Mouse (Mus musculus) urinary bladder, postnatal 14 days (tissue): ENCODE results near the gene Higd1c.
"Not testable (repeated sequence)": the region's sequence is repeated elsewhere in the genome, so short reads cannot be mapped to it uniquely, and the experiment has no call there.

ENCODE experiments used
- DNase-seq: peaks from one replicate; pipeline ENCODE4 v3.0.0; 2021; ENCODE audit warnings: low spot score

The Higd1c gene

DNA sequence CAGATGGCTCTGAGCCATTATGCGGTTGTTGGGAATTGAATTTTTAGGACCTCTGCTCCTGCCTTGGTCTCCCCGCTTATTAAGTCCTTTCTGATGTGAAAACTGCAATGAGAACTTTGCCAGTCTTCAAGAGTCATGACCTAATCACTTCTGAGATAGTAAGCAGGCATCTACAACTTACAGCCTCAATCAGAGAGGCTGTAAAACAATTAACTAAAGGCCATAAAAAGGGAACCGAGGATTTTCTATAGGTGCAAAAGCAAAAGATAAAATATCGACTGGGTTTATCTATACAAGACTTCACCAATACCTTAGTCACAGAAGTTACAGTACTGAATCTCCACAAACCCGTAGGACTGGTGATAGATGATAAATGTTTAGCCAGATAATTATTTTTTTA lies 8.5 kb upstream of the Higd1c start:
- DNase-seq = no peak

DNA sequence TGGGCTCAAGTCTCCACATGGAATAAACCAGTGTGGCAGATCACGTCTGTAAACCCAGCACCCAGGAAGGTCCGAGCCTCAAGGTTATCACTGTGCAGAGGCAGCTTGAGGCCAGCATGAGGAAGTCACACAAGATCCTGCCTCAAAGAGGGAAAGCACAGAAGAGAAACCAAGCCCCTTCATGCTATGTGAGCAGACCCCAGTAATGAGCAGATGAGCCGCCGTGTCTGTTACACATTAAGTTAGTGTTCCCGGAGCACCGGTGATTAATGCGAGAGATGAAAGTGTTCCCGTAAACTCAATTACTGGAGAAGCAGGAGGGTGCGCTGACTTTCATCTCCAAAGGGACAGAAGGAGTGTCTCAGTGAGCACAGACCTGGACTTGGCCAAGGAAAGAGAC lies 1.6 kb downstream of the Higd1c start:
- DNase-seq = not testable (repeated sequence)

DNA sequence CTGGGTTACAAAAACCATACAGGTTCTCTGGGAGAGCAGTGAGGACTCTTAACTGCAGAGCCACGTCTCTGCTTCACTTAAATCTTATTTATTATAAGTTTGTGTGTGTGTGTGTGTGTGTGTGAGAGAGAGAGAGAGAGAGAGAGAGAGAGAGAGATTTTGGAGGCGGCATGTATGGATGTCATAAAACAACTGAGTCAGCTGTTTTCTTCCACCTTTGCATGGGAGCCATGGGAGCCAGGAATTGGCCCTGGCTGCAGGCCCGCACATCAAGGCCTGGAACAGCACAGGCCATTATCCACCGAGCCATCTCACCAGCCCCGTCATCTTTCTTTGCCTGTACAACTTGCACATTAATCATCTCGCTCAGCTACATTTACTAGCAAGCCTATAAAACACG lies 2.8 kb downstream of the Higd1c start:
- no peak for DNase-seq

DNA sequence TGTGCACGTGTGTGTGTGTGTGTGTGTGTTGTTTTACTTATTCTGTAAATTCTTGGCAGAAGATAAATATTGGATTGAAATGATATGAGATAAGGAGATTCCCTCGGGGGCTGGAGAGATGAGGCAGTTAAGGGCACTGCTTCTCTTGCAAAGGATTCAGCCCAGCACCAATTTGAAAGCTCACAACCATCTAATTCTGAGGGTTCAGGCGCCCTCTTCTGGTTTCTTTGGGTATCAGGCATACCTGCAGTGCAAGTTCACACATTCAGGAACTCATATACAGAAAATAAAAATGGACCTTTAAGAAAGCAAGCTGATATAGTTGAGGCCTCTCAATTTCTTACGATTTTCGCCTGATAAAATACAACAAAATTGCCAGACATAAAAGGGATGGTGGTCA lies 10.7 kb downstream of the Higd1c start:
- DNase-seq = peak; percentile 72

DNA sequence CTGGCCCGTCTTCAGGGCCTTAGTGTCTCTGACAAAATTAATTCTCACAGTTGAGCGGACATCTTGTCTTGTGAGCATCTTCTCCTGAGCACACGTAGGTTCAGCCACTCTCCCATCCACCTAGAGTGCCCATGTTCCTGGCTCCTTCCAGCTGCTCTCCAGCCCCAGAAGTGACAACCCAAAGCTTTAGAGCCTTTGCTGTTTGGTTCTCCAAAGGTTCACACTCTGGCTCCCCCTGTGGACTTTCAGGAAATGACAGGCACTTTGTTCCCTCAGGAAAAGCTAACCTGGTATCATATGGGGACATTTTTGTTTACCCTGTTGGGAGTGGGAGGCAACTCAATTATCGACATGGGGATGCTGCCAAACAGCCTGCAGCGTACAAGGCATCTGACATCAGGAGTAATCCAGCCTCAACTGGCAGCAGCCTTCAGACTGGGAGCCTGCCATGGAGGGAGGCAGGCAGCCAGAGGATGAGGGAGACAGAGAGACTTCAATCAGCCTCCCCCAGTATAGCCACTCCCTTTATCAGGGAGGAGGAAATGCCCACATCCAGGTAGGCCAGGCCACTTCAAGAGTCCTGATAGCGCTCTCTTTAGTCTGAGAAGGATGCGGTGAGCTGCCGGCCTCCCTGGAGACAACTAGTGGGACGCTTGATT lies 13.6 kb downstream of the Higd1c start:
- not testable (repeated sequence) for DNase-seq

DNA sequence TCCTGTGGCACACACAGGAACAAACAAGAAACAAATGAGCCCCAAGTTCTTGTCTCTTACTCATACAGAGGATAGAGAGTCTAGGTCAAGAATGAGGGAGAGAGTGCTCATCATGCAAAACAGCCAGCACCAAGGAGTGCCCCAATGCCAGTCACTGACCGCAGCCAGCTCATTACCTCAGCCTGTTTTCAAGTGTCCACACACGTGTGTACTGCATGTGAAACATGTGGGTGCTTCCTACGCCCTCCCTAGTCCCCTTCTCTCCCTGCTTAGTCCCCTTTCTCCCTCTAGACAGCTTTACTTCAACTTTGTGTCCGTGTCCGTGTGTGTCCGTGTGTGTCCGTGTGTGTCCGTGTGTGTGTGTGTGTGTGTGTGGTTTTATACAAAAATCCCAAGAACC lies 15.3 kb downstream of the Higd1c start:
- no peak for DNase-seq

DNA sequence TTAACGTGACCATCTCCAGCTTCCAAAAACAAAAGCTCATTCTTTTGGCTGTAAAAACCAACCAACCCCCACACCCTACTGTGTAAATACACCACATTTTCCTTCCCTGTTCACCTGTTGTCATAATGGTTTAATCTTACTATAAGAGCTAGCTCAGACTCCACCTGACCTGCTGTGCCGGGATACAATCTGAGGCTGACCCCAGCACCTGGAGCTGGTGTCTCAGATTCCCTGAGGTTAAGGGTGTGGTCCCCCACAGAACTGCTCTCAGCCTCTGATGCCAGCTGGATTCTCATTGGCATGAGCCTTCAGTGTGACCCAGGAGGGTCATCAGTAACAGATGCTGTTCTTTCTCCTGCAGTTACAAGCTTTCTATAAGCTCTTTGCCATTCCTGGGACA lies 15.8 kb downstream of the Higd1c start:
- no peak for DNase-seq

DNA sequence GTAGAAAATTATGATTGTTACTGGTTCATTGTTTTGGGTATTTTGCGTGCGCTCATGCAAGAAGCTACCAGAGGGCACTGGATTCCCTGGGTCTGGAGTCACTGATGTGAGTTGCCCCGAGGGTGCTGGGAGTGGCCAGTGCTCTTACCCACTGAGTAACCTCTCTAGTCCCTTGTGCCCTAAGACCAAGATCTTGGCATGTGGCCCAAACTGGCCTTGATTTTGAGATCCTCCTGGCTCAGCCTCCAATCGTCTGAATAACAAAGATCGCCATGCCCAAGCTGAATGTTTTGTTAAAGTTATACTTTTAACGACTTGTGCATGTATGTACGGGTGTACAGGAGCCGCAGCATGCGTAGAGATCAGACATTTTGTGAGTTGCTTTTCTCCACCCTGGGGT lies 21.4 kb downstream of the Higd1c start:
- no peak for DNase-seq

DNA sequence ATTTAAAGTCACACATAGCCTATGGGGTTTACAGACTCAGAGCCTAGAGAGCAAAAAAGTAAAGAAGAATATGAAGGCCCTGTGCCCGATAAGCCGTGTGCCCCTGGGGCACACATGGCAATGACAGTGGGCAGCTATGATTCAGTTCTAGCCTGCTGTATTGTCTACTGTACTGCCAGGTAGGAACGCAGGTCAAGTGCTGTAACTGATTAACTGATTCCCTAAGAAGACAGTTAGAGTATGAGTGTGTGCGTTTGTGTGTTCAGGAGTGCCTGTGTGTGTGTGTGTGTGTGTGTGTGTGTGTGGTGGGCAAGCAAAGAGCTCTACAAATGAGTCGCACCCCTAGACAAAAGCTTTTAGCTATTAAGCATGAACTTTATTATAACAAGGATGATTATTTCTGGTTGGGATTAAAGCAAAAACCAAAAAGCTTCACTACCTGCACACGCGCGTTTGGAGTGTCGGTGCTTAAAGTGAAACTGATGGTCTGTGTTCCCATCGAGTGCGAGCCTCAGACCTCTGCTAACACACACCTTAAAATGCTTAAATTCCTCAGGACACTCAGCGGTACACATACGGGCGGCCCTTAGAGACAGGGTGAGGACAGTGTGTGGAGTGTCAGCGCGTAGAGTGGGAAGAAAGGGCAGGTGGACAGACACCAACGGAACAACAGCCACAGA lies 23.3 kb downstream of the Higd1c start:
- no peak for DNase-seq

DNA sequence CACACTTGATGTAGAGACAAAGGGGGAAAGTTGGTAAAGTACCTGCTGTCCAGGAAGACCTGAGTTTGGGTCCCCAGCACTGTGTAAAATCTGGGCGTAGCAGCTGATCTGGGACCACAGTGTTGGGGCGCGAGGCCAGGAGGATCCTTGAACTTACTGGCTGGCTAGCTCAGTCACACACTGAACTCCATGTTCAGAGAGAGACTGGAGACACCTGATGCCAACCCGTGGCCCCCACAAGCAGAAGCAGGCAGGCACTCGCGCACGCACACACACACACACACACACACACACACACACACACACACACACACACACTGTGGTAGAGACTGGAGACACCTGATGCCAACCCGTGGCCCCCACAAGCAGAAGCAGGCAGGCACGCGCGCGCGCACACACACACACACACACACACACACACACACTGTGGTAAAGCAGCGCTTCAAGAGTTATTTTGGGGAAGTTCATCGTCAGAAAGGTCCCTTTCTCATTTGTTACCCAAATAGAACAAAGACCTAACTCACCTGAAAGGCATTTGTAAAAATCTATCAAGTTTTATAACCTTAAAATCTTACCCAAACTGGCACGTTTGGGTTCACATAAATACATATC lies 24.0 kb downstream of the Higd1c start:
- DNase-seq = no peak

DNA sequence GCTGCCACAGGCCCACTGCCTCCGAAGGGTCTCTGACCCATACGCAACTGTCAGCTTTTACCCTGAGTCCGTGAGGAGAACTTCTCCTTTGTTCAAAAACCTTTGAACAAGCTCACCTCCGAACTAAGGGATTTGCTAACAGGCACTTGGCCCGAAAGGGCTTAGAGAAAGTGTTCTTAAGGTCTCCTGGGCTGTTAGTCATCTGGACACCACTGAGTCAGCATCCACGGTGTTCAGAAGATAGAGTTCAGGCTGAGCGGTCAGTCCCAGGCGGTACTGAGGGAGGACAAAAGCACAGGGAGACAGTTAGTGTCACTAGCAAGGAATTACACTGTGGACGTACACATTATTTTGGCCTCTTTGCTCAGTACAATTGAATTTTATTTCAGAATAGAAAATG lies 24.5 kb downstream of the Higd1c start:
- no peak for DNase-seq

DNA sequence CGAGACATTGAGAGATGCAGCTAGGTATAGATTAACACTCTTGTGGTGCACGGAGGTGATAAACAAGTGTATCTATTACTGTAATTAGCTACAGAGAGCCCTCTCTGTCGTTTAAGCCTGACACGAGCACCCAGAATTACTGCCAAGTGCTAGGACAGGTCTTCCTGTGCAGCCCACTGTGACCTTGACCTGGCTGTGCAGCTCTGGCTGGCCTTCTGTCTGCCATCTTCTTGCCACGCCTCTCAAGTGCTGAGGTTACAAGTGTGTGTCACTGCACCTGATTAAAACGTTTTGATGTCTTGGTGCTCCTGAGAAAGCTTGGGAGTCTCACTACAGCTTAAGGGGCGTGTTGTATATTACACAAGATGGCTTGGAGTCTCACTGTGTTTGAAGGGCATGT lies 26.7 kb downstream of the Higd1c start:
- DNase-seq = no peak

DNA sequence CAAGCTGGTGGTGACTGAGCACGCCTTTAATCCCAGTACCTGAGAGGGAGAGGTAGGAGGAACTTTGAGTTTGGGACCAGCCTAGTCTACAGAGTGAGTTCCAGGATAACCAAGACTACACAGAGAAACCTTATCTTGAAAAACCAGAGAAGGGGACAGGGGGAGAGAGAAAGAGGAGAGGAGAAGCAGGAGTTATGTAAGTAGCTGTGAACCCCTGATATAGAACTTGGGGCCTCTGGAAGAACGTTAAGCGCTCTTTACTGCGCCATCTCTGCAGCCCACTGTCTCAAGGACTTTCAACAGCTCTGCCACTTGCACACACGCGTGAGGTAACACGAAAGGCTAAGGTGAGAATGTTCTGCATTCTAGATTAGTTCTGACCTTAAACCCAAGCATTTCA lies 27.3 kb downstream of the Higd1c start:
- DNase-seq = no peak

DNA sequence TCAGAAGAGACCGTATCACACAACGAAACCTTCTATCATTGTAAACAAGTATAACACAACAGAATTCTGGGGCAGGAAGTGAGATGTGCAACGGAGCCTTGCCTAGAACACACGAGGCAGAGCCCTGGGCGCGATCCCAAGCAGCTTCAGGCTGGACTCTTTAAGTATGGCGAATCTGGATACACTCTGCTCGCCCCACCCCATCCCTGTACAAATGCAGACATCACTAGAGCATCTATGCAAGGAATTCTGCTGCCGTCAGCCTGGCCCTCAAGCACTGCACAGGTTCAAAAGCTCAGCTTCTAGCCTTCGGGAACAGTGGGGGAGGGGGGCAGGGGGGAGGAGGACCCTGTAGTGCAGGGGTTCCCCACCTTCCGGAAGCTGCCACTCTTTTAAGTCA lies 28.7 kb downstream of the Higd1c start:
- DNase-seq = no peak

DNA sequence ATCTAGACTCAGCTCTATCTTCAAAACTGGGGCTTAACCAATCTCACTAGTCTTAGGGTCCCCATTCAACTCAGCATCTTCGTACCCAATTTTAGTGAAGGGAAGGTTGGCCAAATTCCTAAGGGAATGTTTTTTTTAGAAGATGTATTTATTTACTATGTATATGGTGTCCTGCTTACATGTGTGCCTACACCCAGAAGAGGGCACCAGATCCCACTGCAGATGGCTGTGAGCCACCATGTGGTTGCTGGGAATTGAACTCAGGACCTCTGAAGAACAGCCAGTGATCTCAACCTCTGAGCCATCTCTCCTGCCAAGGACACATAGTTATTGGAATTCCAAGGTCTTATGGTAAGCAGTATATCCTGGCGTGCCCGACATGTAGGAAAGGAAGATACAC lies 31.2 kb downstream of the Higd1c start:
- no peak for DNase-seq

DNA sequence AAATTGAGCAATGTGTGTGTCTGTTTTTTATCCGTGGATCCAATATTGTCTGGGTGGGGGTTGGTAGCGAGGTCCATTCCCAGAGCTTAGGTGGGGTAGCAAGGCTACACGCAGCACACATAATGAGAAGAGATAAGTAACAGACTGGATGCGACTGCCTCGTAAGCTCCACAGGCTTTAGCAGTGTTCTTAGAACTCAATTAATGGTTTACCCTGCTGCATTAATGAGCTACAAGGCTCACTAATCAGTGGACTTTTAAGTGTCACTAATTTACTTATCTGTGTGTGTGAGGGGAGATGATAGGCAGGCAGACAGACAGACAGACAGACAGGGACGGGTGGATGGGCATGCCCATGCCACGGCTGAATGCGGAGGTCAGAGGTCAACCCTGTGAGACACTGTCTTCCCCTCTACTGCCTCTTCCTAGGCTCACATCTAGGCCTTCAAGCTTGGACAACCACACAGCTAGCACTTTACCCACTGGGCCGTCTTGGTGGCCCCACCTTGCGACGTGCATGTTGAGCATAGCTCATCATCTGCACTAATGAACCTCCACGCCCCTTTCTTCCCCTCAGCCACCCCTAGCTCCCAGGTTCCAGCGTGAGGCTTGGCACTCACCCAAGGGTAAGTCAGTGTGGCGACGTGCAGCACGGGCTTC lies 36.4 kb downstream of the Higd1c start:
- DNase-seq = no peak

DNA sequence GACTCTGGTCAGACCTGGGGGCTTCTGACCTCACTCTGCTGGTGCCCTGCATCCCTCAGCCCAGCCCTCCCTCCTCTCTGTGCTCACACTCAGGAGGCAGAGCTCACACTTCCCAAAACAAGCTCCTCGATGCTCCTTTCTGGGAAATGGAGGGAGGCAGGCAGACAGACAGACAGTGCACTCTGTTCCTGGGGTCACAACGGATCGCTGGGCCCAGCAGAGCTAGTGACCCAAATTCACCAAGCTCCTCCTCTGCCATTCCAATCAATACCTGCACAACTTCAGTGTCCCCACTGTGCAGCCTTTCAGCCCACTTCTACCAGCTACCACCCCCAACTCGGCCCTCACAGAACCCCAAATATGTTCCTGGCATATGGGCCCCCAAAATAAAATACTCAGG lies 37.5 kb downstream of the Higd1c start:
- DNase-seq = no peak

DNA sequence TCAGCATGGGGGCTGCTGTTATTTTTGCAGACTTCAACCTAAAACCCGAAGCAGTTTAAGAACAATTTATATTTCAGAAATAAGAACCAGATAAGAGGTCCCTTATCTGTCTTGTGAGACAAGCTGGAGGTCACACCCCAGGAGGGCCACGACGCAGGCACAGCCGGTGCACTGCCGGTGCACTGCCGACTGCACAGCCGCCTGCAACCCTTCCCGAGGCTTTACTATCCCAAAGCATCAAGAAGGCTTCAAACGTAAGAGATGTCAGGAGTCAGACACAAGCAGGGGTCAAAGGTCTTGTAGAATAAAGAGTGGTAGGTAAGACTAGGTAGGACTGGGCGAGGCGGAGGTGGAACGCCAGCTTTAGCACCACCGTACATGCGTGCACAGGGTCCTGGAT lies 38.0 kb downstream of the Higd1c start:
- DNase-seq = no peak

DNA sequence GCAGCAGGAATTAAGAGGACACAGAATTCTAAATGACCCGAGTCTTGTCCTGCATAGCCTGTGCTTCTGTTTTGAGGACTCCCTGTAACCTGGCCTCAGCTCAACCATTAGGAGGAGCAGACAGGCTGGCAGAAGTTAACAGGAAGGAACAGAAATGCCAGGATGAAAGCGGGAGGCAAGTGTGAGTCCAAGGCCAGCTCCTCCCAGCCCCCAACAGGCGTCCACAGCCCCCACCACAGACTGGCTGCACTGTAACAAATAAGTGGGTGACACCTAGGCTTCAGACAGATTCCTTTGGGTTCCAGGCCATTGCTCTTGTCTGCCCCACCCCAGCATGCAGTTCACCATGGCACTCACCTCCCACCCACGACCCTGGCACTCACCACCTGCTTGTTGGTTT lies 38.5 kb downstream of the Higd1c start:
- no peak for DNase-seq

DNA sequence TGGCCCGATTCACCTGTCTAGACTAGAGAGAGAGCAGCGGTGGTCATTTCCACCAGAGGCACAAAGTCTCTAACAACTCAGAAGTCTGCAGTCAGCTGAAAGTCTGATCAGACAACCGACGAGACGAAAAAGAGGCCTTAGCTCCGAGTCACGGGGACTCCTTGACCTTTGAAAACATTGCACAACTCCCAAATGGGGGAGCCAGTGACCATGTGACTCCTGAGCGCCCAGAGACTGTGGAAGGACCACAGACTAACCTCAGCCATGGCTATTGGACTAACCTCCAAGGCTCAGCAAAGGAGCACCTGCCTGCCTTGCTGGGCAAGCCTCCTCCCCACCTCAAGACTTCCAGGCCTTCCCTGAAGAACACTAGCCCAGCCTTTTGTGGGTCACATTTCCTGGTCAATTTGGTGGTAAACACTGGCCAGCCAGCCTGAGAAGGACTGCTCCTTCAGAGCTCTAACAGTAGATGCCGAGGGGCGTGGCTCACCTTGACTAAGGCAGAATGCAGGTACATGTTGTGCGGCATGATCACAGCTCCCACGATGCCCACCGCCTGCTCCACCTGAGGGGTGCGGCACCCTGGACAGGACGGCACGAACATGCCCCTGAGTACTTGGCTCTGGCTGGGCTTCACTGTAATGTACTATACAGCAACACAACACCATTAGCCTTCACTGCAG lies 39.1 kb downstream of the Higd1c start:
- DNase-seq = no peak

DNA sequence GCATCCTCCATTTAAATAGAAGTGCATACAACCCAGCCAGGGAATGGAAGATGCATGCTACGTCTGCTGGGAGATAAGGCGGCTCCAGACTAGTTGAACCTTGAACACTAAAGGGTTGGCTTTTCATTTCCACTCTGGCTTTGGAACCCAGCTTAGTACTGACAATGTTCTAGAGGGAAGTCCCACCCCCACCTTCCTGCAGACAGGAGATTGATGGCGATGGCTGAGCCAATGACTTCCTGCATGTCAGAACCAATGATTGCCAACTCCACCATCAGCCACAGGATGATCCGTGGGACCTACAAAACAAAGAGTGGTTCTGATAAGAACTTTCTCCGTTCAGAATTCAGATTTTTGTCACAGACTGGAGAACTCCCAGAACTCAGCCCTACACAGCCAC lies 41.7 kb downstream of the Higd1c start:
- DNase-seq = no peak

DNA sequence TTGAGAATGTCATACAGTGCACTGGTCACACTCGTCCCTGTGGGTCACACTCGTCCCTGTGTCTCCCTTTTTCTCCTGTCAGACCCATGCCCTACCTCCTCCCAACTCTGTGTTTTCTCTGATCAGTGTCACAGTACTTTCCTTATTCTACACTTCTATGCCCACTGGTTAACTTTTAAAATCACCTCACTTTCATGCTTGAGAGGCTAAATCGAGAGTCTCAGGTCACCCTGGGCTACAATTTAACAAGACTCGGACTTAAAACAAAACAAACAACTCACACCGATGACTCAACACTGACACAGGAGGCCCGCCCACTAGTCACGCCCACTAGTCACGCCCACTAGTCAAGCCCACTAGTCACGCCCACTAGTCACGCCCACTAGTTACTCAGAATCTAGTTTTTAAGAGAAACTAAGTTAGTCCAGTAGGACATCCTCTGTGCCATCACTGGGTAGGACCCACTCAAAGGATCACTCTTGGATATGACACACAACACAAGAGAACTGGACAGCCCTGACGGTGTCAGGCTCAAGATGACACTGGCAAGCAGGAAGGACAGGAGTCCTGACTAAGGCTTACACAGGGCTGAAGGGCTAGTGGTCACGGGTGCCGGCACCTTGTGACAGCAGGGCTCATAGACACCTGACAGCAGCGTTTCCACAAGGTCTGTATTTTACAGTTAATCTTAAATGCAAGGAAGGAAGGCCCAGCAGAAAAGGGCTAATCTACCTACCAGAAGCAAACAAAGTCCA lies 46.8 kb downstream of the Higd1c start:
- peak; percentile 74 for DNase-seq
